In genomic region chr7:81573821-81574220, GRCm38 (mm10) we compare ENCODE assay signal across 2 mouse cellular contexts.
TF ChIP-seq lines count a peak whose summit lies in the region.

No protein-coding gene starts in this region.

TF ChIP-seq in CH12.LX, 34 proteins besides CTCF, POLR2A, EP300 and RAD21:
- no peak for TF ChIP-seq ETS1 (conservative IDR thresholded peaks at IDR 0.05; ENCODE audit: low read depth, low read length)
- TF ChIP-seq POLR2AphosphoS2 (IDR thresholded peaks at IDR 0.05; ENCODE audit: low read depth, low read length), result no peak
- no peak for TF ChIP-seq SIN3A (IDR thresholded peaks at IDR 0.05; ENCODE audit: low read length)
- TF ChIP-seq NRF1 (IDR thresholded peaks at IDR 0.05; ENCODE audit: low read depth, low read length), result no peak
- no peak for TF ChIP-seq KAT2A (IDR thresholded peaks at IDR 0.05; ENCODE audit: insufficient replicate concordance, low read length)
- TF ChIP-seq MAFK (IDR thresholded peaks at IDR 0.05; ENCODE audit: insufficient replicate concordance, low read length), result no peak
- no peak for TF ChIP-seq HCFC1 (IDR thresholded peaks at IDR 0.05; ENCODE audit: low read depth, low read length)

TF ChIP-seq in MEL, 35 proteins besides CTCF, POLR2A, EP300 and RAD21:
- TF ChIP-seq MAZ (IDR thresholded peaks at IDR 0.05; ENCODE audit: low read depth, low read length), result no peak
- no peak for TF ChIP-seq NRF1 (IDR thresholded peaks at IDR 0.05; ENCODE audit: insufficient read depth, low read depth, low read length, poor library complexity, severe bottlenecking)
- TF ChIP-seq MYB (IDR thresholded peaks at IDR 0.05; ENCODE audit: low read depth, low read length), result no peak
- TF ChIP-seq USF2 (IDR thresholded peaks at IDR 0.05; ENCODE audit: borderline replicate concordance in 1 of 2, insufficient read depth in 1 of 2, low read depth in 1 of 2, low read length in 2 of 2), result no peak
- TF ChIP-seq KAT2A (conservative IDR thresholded peaks at IDR 0.05; ENCODE audit: low read depth, low read length), result no peak
- TF ChIP-seq MAFK (IDR thresholded peaks at IDR 0.05; ENCODE audit: borderline replicate concordance, low read depth, low read length), result no peak
- TF ChIP-seq ZMIZ1 (IDR thresholded peaks at IDR 0.05; ENCODE audit: low read depth, low read length), result no peak
- no peak for TF ChIP-seq BHLHE40 (IDR thresholded peaks at IDR 0.05; ENCODE audit: borderline replicate concordance, low read depth, low read length)
- TF ChIP-seq ZC3H11A (IDR thresholded peaks at IDR 0.05; ENCODE audit: low read depth, low read length), result no peak
- TF ChIP-seq MEF2A (IDR thresholded peaks at IDR 0.05; ENCODE audit: extremely low read depth, insufficient replicate concordance, low read depth, low read length, poor library complexity, severe bottlenecking), result no peak
- TF ChIP-seq TAL1 (IDR thresholded peaks at IDR 0.05; ENCODE audit: low read length), result no peak
- TF ChIP-seq SIN3A (IDR thresholded peaks at IDR 0.05; ENCODE audit: low read length), result no peak
- no peak for TF ChIP-seq SMC3 (IDR thresholded peaks at IDR 0.05; ENCODE audit: low read depth, low read length)
